Mouse (Mus musculus): ENCODE results near the gene Cxadr.

DNA sequence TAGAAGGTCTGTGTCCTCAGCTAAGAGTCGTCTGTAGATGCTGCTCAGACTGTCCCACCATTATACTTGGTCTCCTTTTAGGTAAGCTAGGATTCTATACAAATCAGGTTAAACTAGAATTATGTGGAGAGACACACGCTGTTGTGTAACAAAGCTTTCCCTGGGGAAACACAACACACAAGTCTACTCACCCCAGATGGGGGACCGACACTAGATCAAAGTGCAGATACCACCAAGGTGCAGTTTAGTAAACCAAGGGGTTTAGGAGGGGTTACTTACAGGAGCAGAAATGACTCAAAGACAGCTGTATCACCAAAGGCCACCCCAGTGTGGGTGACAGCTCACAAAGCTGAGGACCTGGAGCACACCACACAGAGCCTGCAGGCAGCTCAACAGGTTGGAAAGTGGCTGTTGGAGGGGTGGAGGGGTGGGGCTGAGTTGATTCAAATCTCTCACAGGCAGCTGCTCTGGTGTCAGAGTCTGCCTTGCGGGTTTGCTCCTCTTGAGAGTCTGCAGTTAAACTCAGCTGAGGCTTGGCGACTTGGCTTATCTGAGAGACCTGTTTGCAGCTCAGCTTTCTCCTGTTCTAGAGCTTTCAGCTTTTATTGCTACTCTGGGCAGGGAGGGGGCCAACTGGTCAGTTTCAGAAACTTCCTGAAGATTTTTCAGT is 6.5 kb upstream of the Cxadr start:
- no peak for TF ChIP-seq CTCF (IDR thresholded peaks at IDR 0.05; ENCODE audit: low read depth)
- no peak for TF ChIP-seq EP300 (IDR thresholded peaks at IDR 0.05; ENCODE audit: low read depth)
